Mouse (Mus musculus) layer of hippocampus, adult 2 months (tissue): Measurements from ENCODE around the gene Plvap. TPM values are rescaled to one million over a fixed set of nuclear protein-coding genes. Genes with fewer than 3 reads are reported as not detected.
"Not testable (repeated sequence)": the region's sequence is repeated elsewhere in the genome, so short reads cannot be mapped to it uniquely, and the experiment has no call there.

ENCODE experiments used
- DNase-seq, 2 experiments: peaks; one replicate each; pipeline ENCODE4 v3.0.0; 2022; ENCODE audit warnings: low spot score in 2 of 2
- H3K27ac ChIP-seq: fragments of 200-600 bp; 2 replicates; pipeline ENCODE4 v1.8.1; 2022
- H3K4me3 ChIP-seq: fragments of 200-600 bp; 2 replicates; pipeline ENCODE4 v1.8.1; 2022; ENCODE audit warnings: mild to moderate bottlenecking
- CTCF ChIP-seq: fragments of 200-600 bp; conservative IDR thresholded peaks from 2 replicates; pipeline ENCODE4 v1.8.1; 2022; ENCODE audit warnings: antibody characterized with exemption, mild to moderate bottlenecking, moderate library complexity
- total RNA-seq, 2 experiments: library from RNA; stranded (reverse); gene quantifications; 2 replicates each; pipeline ENCODE4 v1.2.3; 2021

The Plvap gene
- total RNA-seq, 2 experiments from 2014 or later, result 7.3 to 7.7 TPM

DNA sequence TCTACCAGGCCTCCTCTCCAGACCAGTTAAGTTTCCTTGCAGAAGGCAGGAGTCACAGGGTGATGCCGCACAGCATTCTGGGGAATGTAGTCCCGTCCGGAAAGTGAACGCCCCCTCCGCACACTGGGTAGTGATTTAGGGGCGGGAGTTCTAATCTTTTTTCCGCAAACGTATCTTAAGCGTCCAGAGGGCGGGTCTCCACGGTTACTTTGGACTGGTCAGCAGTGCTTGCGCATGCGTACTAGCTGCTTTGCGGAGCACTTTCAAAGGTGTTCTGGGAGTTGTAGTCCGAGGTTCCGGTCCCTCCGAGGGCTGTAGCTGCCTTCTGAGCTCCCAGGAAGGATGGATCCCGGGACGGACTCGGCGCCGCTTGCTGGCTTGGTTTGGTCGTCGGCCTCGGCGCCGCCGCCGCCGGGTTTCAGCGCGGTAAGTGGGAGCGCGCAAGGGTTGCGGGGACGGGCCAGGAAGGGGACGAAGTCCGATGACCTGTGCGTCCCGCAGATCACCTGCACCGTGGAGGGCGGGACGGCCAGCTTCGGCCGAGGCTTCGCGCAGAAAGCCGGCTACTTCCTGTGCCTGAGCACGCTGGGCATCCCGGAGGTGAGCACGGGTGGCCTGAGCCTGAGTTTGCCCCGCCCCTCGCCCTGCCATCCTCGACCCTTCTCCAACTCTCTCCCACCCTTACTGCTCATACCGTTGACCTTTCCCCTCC, 31.2 kb upstream of the Plvap start, which contains the start of gene Mvb12a:
Gene Mvb12a, plus strand, starts transcription at position 291 of the 712 bp plus-strand sequence.
- peak within 1 kb of the TSS; percentile 88 for H3K27ac ChIP-seq

GRCm38 (mm10) chr8:71537028-71537867, 25.7 kb upstream of the Plvap start, which contains the start of gene Bst2:
Bst2 (minus strand) TSS chr8:71537456.
- DNase-seq, result peak in 1 of 2 experiments; percentile 41
- Histone ChIP-seq H3K27ac (peak within 1 kb of the TSS; percentile 68; the same call in 1 of the 2 replicates), H3K4me3 (peak within 1 kb of the TSS; percentile 51)
- TF ChIP-seq CTCF, result 0 out of 2 replicates have a peak, but pooled peaks have one; percentile 3

More for the DNA sequence above, 31.2 kb upstream of the Plvap start, which contains the start of gene Mvb12a:
- DNase-seq, result peak; percentile 97 to 99
- TF ChIP-seq CTCF, result no peak
- peak within 1 kb of the TSS; percentile 94 for H3K4me3 ChIP-seq

- no peak for TF ChIP-seq CTCF
- DNase-seq, result no peak
- Histone ChIP-seq H3K27ac (no peak overlapping the region), H3K4me3 (no peak overlapping the region)
These were observed 24.1 kb upstream of the Plvap start for GRCm38 (mm10) chr8:71535663-71536062.

DNA sequence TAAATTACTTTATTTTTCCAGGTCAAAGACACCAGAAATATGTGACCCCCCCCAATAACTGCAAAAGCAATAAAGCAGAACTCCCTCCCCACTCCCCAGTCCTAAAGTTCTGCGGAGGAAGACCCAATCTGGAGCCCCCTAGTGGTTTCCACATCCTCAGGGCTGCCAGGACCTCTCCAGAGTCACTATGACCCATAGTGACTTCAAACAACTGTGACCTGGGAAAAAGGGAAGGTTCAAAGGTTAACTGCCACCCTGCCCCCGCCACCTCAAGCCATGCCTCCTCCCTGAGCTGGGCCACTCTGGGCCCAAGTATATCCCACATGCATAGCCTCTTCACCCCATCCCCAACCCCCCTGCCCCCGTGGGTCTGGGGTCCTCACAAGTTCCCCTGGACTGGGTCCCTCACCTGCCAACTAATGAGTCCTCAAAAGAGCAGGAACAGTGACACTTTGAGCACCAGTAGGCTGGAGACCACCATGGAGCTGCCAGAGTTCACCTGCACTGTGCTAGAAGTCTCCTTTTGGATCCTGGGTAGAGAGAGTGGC, 22.8 kb upstream of the Plvap start:
- peak; percentile 35; the same call in 1 of the 2 replicates for TF ChIP-seq CTCF
- H3K27ac ChIP-seq, result no peak overlapping the region
- H3K4me3 ChIP-seq, result no peak overlapping the region
- DNase-seq, result no peak

DNA sequence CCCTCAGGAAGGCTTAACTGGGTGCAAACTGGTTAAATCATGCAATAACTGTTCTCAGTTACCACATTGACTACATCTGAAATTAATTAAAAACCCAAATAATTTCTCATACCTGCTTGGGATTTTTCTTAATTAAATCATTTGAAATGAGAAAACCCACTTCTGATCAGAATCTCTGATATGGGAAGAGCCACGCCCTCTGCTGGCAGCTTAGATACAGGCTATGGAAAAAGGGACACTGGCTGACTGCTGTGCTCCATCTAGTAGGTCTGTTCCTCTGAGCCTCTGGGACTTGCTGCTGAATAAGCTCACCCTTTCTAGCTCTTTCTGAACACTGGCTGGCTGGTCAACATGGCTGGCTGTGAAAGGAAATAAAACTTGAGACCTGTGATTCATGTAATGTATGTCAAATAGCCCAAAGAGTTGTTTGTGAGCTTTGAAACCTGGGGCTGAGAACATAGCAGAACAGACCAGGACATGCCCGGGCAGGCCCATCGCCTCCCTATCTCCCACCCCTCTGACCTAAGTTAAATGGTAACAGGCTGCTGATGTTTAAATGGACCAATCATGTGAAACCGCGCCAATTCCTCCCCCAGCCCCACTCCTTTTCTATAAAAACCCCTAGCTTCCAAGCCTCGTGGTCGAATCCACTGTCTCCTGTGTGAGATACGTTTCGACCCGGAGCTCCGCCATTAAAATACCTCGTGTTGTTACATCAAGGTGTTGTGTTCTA, 19.3 kb upstream of the Plvap start:
- H3K4me3 ChIP-seq, H3K27ac ChIP-seq: not testable (repeated sequence)
- peak in 1 of 2 experiments; percentile 38 for DNase-seq
- peak; percentile 79 for TF ChIP-seq CTCF

DNA sequence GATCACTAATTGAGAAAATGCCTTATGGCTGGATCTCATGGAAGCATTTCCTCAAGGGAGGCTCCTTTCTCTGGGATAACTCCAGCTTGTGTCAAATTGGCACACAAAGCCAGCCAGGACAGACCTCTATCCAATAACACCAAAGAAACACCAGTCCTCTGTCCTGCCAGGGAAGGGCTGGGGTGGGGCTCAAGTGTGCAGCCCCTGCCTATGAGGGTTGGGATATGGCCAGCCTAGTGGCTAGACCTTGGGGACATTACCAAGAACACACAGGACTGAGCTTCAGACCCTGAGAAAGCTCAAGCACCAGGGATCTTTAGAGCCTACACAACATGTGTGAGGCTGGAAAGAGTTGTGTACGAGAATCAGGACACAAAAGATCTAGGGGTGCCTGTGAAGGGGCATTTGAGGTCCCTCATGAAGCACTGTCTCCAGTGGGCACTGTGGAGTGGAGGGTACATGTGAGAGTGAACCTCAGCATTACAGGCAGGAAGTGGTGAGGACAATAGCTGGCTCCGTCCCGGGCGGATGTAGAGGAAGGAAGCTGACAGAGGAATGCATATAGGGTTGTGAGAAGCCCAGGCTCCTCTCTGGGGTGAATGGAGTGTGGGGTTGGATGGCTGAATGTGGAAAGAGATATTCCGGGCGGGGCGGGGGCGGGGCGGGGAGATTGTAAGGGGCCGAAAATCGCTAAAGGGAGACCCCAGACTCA, 17.0 kb upstream of the Plvap start:
- no peak overlapping the region for H3K4me3 ChIP-seq
- H3K27ac ChIP-seq, result peak overlapping the region; percentile 36; the same call in 1 of the 2 replicates
- DNase-seq, result no peak
- TF ChIP-seq CTCF, result no peak

DNA sequence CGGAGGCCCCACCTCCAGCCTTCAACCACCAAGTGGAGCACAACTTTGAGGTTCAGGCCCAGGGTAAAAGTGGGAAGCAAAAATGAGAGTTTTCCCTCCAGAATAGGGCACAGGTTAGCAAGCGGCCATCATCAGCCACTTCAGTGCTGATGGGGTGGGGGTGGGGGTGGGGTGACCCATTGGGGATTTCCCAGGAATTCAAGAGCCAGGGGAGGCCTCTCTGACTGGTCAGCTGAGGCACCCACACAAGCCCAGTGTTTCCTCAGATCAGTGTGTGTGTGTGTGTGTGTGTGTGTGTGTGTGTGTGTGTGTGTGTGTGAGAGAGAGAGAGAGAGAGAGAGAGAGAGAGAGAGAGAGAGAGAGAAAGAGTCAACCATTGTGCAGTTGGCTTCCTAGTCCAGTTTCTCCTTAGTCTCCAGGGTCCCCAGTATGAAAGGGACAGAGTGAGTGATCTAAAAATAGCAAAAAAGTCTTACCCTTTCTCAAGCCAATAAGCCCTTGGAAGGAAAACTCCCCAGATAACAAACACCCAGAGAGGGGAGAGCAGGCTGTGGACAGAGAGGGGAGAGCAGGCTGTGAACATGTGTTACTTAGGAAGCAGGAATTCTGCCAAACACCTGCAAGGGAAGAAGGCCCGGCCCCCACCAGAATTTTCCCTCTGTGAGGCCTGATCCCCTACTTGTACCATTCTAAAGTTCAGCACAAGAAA, 15.8 kb upstream of the Plvap start:
- Histone ChIP-seq H3K27ac (no peak overlapping the region), H3K4me3 (no peak overlapping the region)
- no peak for TF ChIP-seq CTCF
- DNase-seq, result no peak

GRCm38 (mm10) chr8:71526272-71526671, 14.7 kb upstream of the Plvap start:
- TF ChIP-seq CTCF, result no peak
- no peak for DNase-seq
- no peak overlapping the region for H3K4me3 ChIP-seq
- no peak overlapping the region for H3K27ac ChIP-seq

DNA sequence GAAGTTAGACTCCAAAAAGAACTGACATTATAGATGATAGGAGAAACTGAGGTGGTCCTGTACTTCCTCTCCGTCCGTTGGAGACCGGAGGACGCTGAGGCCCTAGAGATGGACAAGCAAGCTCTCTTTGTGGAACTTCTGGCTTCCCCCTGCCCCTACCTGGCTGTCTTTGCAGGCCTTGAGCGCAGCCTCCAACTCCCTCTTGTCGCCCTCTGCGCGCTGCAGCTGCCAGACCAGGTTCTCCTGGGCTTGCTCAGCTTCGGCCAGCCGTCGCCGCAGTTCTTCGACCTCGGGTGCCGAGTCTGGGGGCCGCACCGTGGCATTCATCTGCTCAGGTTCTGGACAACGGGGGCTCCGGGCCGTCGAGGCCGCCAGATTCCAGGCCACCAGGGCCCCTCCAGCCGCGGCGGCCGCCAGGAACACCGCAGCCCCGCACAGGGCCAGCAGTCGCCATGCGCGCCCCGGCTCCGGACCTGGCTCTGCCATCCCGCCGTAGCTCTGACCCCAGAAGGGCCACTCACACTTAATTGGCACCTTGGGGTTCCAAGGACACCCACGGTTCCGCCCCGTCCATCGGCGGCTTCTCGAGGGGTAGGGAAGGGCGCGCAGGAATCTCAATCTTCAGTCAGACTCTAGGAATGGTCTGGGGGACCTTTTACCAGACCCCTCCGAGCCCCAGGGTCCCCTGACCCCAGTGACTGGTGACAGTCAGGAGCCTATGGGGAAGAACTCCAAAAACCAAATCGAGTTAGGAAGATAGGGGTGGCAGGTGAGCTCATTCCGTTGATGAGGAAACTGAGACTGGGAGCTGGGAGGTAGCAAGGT, 13.9 kb upstream of the Plvap start, which contains the start of gene Ccdc194:
Gene Ccdc194, minus strand, starts transcription at position 486 of the 825 bp plus-strand sequence.
- Histone ChIP-seq H3K4me3 (no peak within 1 kb of the TSS), H3K27ac (no peak within 1 kb of the TSS)
- no peak for DNase-seq
- TF ChIP-seq CTCF, result no peak

DNA sequence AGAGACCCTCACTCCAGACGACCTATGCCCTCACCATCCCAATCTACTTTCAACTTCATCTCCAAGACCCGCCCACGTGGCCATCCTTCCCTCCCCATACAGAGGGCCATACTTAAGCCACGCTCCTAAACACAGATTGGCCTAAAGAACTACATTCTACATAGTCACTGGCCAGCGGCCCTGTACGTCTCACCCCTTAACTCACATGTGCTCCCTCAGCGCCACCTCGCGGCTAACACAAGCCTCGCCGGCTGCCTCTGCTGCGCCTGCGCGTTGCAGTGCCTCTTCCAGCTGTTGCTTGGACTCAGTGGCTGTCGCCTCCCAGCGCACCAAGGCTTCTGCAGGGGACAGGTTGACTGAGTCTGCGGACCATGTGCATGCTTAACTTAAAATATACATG, 10.1 kb upstream of the Plvap start:
- DNase-seq, result peak; percentile 83 to 89
- Histone ChIP-seq H3K27ac (no peak overlapping the region), H3K4me3 (no peak overlapping the region)
- TF ChIP-seq CTCF, result peak; percentile 97
